Mouse (Mus musculus) stomach, postnatal 0 days (tissue): ENCODE results near the gene Fhit. TPM values are rescaled to one million over a fixed set of nuclear protein-coding genes. Genes with fewer than 3 reads are reported as not detected.

Experiments used
- ATAC-seq: fragments of 200-750 bp; cut with Nextera tagmentation; 2 replicates; pipeline ENCODE4 v1.8.0; 2017; ENCODE audit not compliant: low FRiP score, low TSS enrichment
- DNase-seq: peaks from one replicate; pipeline ENCODE4 v3.0.0-alpha.2; 2016; ENCODE audit warnings: low spot score
- H3K27ac ChIP-seq: fragments of 300-500 bp; sonication (generic); replicated peaks from 2 replicates; pipeline ENCODE4 v1.5.1; 2014; ENCODE audit warnings: mild to moderate bottlenecking, control low read depth
- H3K27me3 ChIP-seq: fragments of 300-500 bp; sonication (generic); 2 replicates; pipeline ENCODE4 v1.6.1; 2014; ENCODE audit warnings: low read length; ENCODE audit not compliant: control insufficient read depth, insufficient read depth
- H3K36me3 ChIP-seq: fragments of 300-500 bp; sonication (generic); 2 replicates; pipeline ENCODE4 v1.6.1; 2014; ENCODE audit warnings: low read length, mixed read lengths; ENCODE audit not compliant: control insufficient read depth, insufficient read depth
- H3K4me1 ChIP-seq: fragments of 300-500 bp; sonication (generic); replicated peaks from 2 replicates; pipeline ENCODE4 v1.6.1; 2014; ENCODE audit warnings: antibody characterized with exemption; ENCODE audit not compliant: control insufficient read depth, insufficient read depth
- H3K4me2 ChIP-seq: fragments of 300-500 bp; sonication (generic); replicated peaks from 2 replicates; pipeline ENCODE4 v1.6.1; 2014; ENCODE audit warnings: low read depth, mild to moderate bottlenecking, control low read depth, moderate library complexity
- H3K4me3 ChIP-seq: fragments of 300-500 bp; sonication (generic); 2 replicates; pipeline ENCODE4 v1.5.1; 2014; ENCODE audit warnings: low read depth, low read length, control low read depth
- H3K9ac ChIP-seq: fragments of 300-500 bp; sonication (generic); 2 replicates; pipeline ENCODE4 v1.6.1; 2014; ENCODE audit warnings: mild to moderate bottlenecking, low read length, control low read depth, mixed read lengths
- H3K9me3 ChIP-seq: fragments of 300-500 bp; sonication (generic); 2 replicates; pipeline ENCODE4 v1.6.1; 2016; ENCODE audit warnings: low read length; ENCODE audit not compliant: control insufficient read depth
- CTCF ChIP-seq: IDR thresholded peaks from 2 replicates; pipeline ENCODE4 v1.5.1; 2016; ENCODE audit warnings: antibody characterized with exemption, low read depth, mild to moderate bottlenecking, moderate library complexity
- EP300 ChIP-seq: optimal IDR thresholded peaks from 2 replicates; pipeline ENCODE3; 2016; ENCODE audit warnings: antibody characterized with exemption
- WGBS: fragments of 180-500 bp; shearing (Covaris S2); extraction: QIAGEN DNeasy Blood & Tissue Kit; methylation state at CpG from one replicate; pipeline ENCODE4 v1.1.7; 2014; 5-methylcytosine and 5-hydroxymethylcytosine counted together
- polyA plus RNA-seq: library from polyadenylated mRNA; unstranded; fragments of >200 nt; fragmentation: Nextera tagmentation; extraction: Ambion mirVana; gene quantifications from 2 replicates; pipeline ENCODE4 v1.2.1, GENCODE M21; 2015

Fhit gene
- polyA plus RNA-seq, 1 experiment from 2014 or later: 12.2 TPM

DNA sequence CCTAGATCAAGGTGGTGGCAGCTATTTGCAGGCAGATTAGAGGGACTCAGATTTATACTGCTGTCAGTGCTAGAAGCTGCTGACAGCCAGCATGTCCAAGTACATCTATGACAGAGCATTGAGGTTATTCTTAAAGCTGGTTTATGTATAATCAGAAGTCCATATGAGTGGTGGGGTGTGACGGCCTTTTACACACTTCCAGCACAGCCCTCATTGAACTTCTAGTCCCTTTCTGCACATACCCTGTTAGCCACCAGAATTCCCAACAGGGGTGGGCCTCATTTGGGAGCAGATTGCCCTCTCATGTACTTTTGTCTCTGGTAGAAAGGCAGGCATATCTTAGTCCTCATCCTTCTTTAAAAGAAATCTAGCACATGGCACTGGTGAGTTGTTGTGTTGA, 817.8 kb downstream of the Fhit start:
- Histone ChIP-seq H3K4me3 (no peak overlapping the region), H3K27me3 (no peaks in the 10 kb centered on the region), H3K4me1 (no peaks in the 10 kb centered on the region), H3K4me2 (no peak overlapping the region), H3K27ac (no peak overlapping the region), H3K9ac (no peak overlapping the region), H3K36me3 (no peaks in the 10 kb centered on the region), H3K9me3 (no peaks in the 10 kb centered on the region)
- ATAC-seq (no peak), DNase-seq (no peak)
- 88% methylated on average over 1 of the region's 1 CpGs for WGBS
- TF ChIP-seq CTCF (no peak), EP300 (no peak)

- no peak overlapping the region for H3K9ac ChIP-seq
- H3K4me2 ChIP-seq: no peak overlapping the region
- no peak for ATAC-seq
- H3K36me3 ChIP-seq: no peaks in the 10 kb centered on the region
- no peak for DNase-seq
- H3K9me3 ChIP-seq: no peaks in the 10 kb centered on the region
- no peak overlapping the region for H3K4me3 ChIP-seq
- H3K27ac ChIP-seq: no peak overlapping the region
- 85% methylated on average over 3 of the region's 3 CpGs for WGBS
- no peaks in the 10 kb centered on the region for H3K27me3 ChIP-seq
- H3K4me1 ChIP-seq: no peaks in the 10 kb centered on the region
- TF ChIP-seq CTCF (no peak), EP300 (no peak)
These were observed 845.1 kb downstream of the Fhit start for GRCm38 (mm10) chr14:10316764-10317163.

DNA sequence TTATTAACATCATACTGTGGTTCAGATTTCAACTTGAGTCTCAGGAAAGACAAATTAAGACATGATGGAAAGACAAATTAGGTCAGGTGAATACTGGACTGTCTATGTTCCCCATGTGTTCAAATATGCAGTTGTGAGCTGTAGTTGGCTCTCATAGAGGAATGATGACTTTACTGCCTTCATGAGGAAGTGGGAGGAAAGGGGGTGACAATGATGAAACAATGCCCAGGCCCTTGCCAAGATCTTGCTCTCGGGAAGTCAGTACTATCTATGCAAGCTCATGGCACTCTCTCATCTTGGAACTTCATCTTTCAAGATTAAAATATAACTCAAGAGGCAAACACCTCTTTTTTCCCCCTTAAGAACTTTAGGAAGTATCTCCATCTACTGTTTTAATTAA, 849.6 kb downstream of the Fhit start:
- 74% methylated on average over 1 of the region's 1 CpGs for WGBS

DNA sequence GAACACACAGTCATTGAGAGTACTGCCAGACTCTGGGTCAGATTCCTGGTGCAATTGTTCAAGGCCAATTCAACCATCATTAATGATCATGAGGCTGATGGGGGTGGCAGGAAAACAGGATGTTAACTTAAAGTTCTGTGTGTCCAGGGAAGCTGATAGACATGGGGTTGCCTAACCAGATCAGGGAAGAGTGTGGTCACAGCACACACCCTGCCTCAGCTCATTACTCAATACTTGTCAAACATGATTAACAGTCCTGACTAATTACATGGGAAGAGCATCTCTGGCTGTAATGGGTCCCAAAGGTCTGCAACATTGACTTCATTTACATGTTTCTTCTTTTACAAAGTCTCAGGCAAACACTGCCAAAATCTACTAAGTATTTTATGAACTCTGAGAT, 856.5 kb downstream of the Fhit start:
- Histone ChIP-seq H3K4me2 (no peak overlapping the region), H3K27me3 (no peaks in the 10 kb centered on the region), H3K4me3 (no peak overlapping the region), H3K9me3 (no peaks in the 10 kb centered on the region), H3K9ac (no peak overlapping the region), H3K4me1 (no peaks in the 10 kb centered on the region), H3K36me3 (no peaks in the 10 kb centered on the region), H3K27ac (no peak overlapping the region)
- no peak for ATAC-seq
- DNase-seq: no peak
- no peak for TF ChIP-seq EP300
- TF ChIP-seq CTCF: no peak

More for the DNA sequence above, 849.6 kb downstream of the Fhit start:
- no peaks in the 10 kb centered on the region for H3K4me1 ChIP-seq
- ATAC-seq: no peak
- no peaks in the 10 kb centered on the region for H3K36me3 ChIP-seq
- no peaks in the 10 kb centered on the region for H3K27me3 ChIP-seq
- H3K9me3 ChIP-seq: no peaks in the 10 kb centered on the region
- H3K4me2 ChIP-seq: no peak overlapping the region
- no peak overlapping the region for H3K4me3 ChIP-seq
- no peak for DNase-seq
- no peak overlapping the region for H3K27ac ChIP-seq
- TF ChIP-seq CTCF (no peak), EP300 (no peak)
- no peak overlapping the region for H3K9ac ChIP-seq

DNA sequence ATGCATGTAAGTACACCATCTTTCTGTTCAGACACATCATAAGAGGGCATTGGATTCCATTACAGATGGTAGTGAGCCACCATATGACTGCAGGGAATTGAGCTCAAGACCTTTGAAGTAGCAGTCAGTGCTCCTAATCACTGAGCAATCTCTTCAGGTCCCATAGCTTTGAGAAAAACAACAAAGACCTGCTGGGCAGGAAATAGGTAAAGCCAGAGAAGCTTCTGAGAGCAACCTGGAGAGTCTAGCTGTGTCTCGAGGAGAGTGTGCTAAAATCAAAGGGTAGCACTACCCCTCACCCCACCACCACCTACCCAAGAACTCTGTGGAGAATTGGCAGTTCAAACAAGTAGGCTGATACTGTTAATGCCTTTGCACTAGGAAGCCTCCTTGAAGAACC, 860.3 kb downstream of the Fhit start:
- Histone ChIP-seq H3K4me1 (no peaks in the 10 kb centered on the region), H3K36me3 (no peaks in the 10 kb centered on the region), H3K4me3 (no peak overlapping the region), H3K27ac (no peak overlapping the region), H3K27me3 (no peaks in the 10 kb centered on the region), H3K4me2 (no peak overlapping the region), H3K9me3 (no peaks in the 10 kb centered on the region), H3K9ac (no peak overlapping the region)
- TF ChIP-seq CTCF (no peak), EP300 (no peak)
- 57% methylated on average over 1 of the region's 1 CpGs for WGBS
- ATAC-seq (no peak), DNase-seq (no peak)

GRCm38 (mm10) chr14:10300914-10301313, 860.9 kb downstream of the Fhit start:
- no peak for ATAC-seq
- WGBS: 54% methylated on average over 3 of the region's 3 CpGs

GRCm38 (mm10) chr14:10299030-10299429, 862.8 kb downstream of the Fhit start:
- H3K27ac ChIP-seq: no peak overlapping the region
- TF ChIP-seq EP300 (no peak), CTCF (no peak)
- 63% methylated on average over 2 of the region's 2 CpGs for WGBS
- H3K27me3 ChIP-seq: no peaks in the 10 kb centered on the region
- DNase-seq (no peak), ATAC-seq (no peak)
- no peaks in the 10 kb centered on the region for H3K4me1 ChIP-seq
- H3K36me3 ChIP-seq: no peaks in the 10 kb centered on the region
- H3K9ac ChIP-seq: no peak overlapping the region
- H3K9me3 ChIP-seq: no peaks in the 10 kb centered on the region
- H3K4me3 ChIP-seq: no peak overlapping the region
- H3K4me2 ChIP-seq: no peak overlapping the region

More at GRCm38 (mm10) chr14:10300914-10301313, 860.9 kb downstream of the Fhit start:
- H3K9ac ChIP-seq: no peak overlapping the region
- H3K27ac ChIP-seq: no peak overlapping the region
- H3K27me3 ChIP-seq: no peaks in the 10 kb centered on the region
- peak; percentile 18 for TF ChIP-seq CTCF
- TF ChIP-seq EP300: no peak
- H3K9me3 ChIP-seq: no peaks in the 10 kb centered on the region
- no peak overlapping the region for H3K4me3 ChIP-seq
- no peak for DNase-seq
- H3K4me2 ChIP-seq: no peak overlapping the region
- H3K4me1 ChIP-seq: no peaks in the 10 kb centered on the region
- H3K36me3 ChIP-seq: no peaks in the 10 kb centered on the region
